Mouse (Mus musculus) limb, embryonic 14.5 days (tissue): ENCODE results near the gene Sec24a. TPM values are rescaled to one million over a fixed set of nuclear protein-coding genes. Genes with fewer than 3 reads are reported as not detected.
A peak's percentile ranks its signal among the peaks of the same experiment; 100 is the strongest.
"Not testable (repeated sequence)": the region's sequence is repeated elsewhere in the genome, so short reads cannot be mapped to it uniquely, and the experiment has no call there.

Source experiments
- ATAC-seq: fragments of 200-750 bp; cut with Nextera tagmentation; 2 replicates; pipeline ENCODE4 v1.8.0; 2017; ENCODE audit warnings: low read depth, moderate number of reproducible peaks, moderate TSS enrichment; ENCODE audit not compliant: low FRiP score
- DNase-seq: peaks from one replicate; pipeline ENCODE4 v3.0.0-alpha.2; 2015; ENCODE audit warnings: low spot score
- H3K27ac ChIP-seq: fragments of 300-500 bp; sonication (generic); replicated peaks from 2 replicates; pipeline ENCODE4 v1.5.1; 2014; ENCODE audit warnings: low read depth, mild to moderate bottlenecking, low read length, moderate library complexity, mixed read lengths
- H3K27me3 ChIP-seq: fragments of 300-500 bp; sonication (generic); 2 replicates; pipeline ENCODE4 v1.6.1; 2014; ENCODE audit warnings: low read length, mixed read lengths; ENCODE audit not compliant: control insufficient read depth, insufficient read depth
- H3K36me3 ChIP-seq: fragments of 300-500 bp; sonication (generic); 2 replicates; pipeline ENCODE4 v1.6.1; 2014; ENCODE audit warnings: mild to moderate bottlenecking, low read length, moderate library complexity, mixed read lengths; ENCODE audit not compliant: control insufficient read depth, insufficient read depth
- H3K4me1 ChIP-seq: fragments of 300-500 bp; sonication (generic); 2 replicates; pipeline ENCODE4 v1.6.1; 2014; ENCODE audit warnings: antibody characterized with exemption, low read length, mixed read lengths; ENCODE audit not compliant: control insufficient read depth, insufficient read depth
- H3K4me2 ChIP-seq: fragments of 300-500 bp; sonication (generic); replicated peaks from 2 replicates; pipeline ENCODE4 v1.6.1; 2014; ENCODE audit warnings: low read depth, mild to moderate bottlenecking, low read length, moderate library complexity; ENCODE audit not compliant: severe bottlenecking
- H3K4me3 ChIP-seq: fragments of 300-500 bp; sonication (generic); replicated peaks from 2 replicates; pipeline ENCODE4 v1.5.1; 2014; ENCODE audit warnings: low read length
- H3K9ac ChIP-seq: fragments of 300-500 bp; sonication (generic); 2 replicates; pipeline ENCODE4 v1.6.1; 2014; ENCODE audit warnings: mild to moderate bottlenecking, low read depth, low read length, moderate library complexity; ENCODE audit not compliant: severe bottlenecking
- H3K9me3 ChIP-seq: fragments of 300-500 bp; sonication (generic); 2 replicates; pipeline ENCODE4 v1.6.1; 2016; ENCODE audit warnings: low read length; ENCODE audit not compliant: control insufficient read depth
- POLR2A ChIP-seq: fragments of 200-500 bp; IDR thresholded peaks from 2 replicates; pipeline ENCODE4 v1.8.0; 2012; ENCODE audit warnings: inconsistent platforms, mild to moderate bottlenecking, moderate library complexity, borderline replicate concordance; ENCODE audit not compliant: insufficient read depth, insufficient read length; ENCODE audit errors: extremely low read depth
- WGBS: fragments of 180-500 bp; shearing (Covaris S2); extraction: QIAGEN DNeasy Blood & Tissue Kit; methylation state at CpG from one replicate; pipeline ENCODE4 v1.1.7; 2014; 5-methylcytosine and 5-hydroxymethylcytosine counted together
- polyA plus RNA-seq, 2 experiments: library from polyadenylated mRNA; depleted of rRNA in 1 of 2; stranded (reverse) in 1 of 2; unstranded in 1 of 2; fragments of >200 nt; fragmentation: Nextera tagmentation in 1 of 2; extraction: Ambion mirVana in 1 of 2; gene quantifications; 2 replicates each; pipeline versions ENCODE4 v1.2.1 to v1.2.3; 2012 to 2014

Gene Sec24a
- polyA plus RNA-seq, 2 experiments = 15.2 to 18.0 TPM

- 90% methylated on average over 2 of the region's 2 CpGs for WGBS
Measured at GRCm38 (mm10) chr11:51759251-51759650, 4.2 kb downstream of the Sec24a start.

DNA sequence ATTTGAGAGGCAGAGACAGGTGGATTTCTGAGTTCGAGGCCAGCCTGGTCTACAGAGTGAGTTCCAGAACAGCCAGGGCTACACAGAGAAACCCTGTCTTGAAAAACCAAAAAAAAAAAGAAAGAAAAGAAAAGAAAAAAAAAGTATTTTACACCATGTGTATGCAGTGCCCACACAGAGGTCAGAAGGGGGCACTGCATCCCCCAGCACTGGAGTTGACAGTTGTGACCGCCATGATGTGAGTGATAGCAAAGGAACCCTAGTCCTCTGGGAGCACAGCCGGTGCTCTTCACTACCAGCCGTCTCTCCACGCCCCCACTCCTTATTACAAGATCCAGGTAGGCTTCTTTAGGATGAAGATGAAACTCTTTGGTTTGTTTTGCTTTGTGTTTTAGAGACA, 5.2 kb downstream of the Sec24a start:
- not testable (repeated sequence) for DNase-seq, H3K27me3 ChIP-seq, H3K9me3 ChIP-seq, H3K9ac ChIP-seq, H3K27ac ChIP-seq, H3K36me3 ChIP-seq, H3K4me2 ChIP-seq, ATAC-seq, H3K4me3 ChIP-seq
- peaks cover 12% of the 10 kb centered on the region for H3K4me1 ChIP-seq
- 92% methylated on average over 5 of the region's 5 CpGs for WGBS

More at GRCm38 (mm10) chr11:51759251-51759650, 4.2 kb downstream of the Sec24a start:
- H3K27me3 ChIP-seq = no peaks in the 10 kb centered on the region
- no peak overlapping the region for H3K27ac ChIP-seq
- H3K4me1 ChIP-seq = peaks cover 12% of the 10 kb centered on the region
- ATAC-seq (no peak), DNase-seq (no peak)
- H3K4me3 ChIP-seq = no peak overlapping the region
- H3K4me2 ChIP-seq = no peak overlapping the region
- no peak for TF ChIP-seq POLR2A
- H3K9me3 ChIP-seq = no peaks in the 10 kb centered on the region
- H3K9ac ChIP-seq = no peak overlapping the region
- no peaks in the 10 kb centered on the region for H3K36me3 ChIP-seq

- no peak for ATAC-seq
- no peaks in the 10 kb centered on the region; the same call in 1 of the 2 replicates for H3K36me3 ChIP-seq
- WGBS = 93% methylated on average over 5 of the region's 5 CpGs
- no peak overlapping the region for H3K4me3 ChIP-seq
- H3K9ac ChIP-seq = no peak overlapping the region
- no peak overlapping the region for H3K27ac ChIP-seq
- no peaks in the 10 kb centered on the region for H3K27me3 ChIP-seq
- H3K9me3 ChIP-seq = no peaks in the 10 kb centered on the region
- no peak for DNase-seq
- no peak for TF ChIP-seq POLR2A
- H3K4me1 ChIP-seq = peaks cover 9% of the 10 kb centered on the region
- H3K4me2 ChIP-seq = no peak overlapping the region
Measured at GRCm38 (mm10) chr11:51757625-51758024, 5.8 kb downstream of the Sec24a start.

DNA sequence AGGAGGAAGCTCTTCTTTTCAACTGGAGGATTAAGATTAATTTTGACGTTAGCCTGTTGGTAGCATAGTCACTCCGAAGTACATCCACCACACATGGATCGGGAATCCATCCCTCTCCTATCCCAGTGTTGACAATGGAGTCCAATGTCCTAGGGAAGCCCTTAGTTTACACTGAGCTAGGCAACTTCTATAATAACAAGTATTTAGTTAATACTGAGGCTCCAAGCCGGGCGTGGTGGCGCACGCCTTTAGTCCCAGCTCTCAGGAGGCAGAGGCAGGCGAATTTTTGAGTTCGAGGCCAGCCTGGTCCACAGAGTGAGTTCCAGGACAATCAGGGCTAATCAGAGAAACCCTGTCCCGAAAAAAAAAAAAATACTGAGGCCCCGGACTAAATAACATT, 6.4 kb downstream of the Sec24a start:
- no peak for TF ChIP-seq POLR2A
- H3K4me2 ChIP-seq = peak overlapping the region; percentile 81
- no peaks in the 10 kb centered on the region for H3K27me3 ChIP-seq
- no peaks in the 10 kb centered on the region for H3K9me3 ChIP-seq
- H3K4me3 ChIP-seq = peak overlapping the region; percentile 99
- no peaks in the 10 kb centered on the region; the same call in 1 of the 2 replicates for H3K36me3 ChIP-seq
- ATAC-seq = no peak
- DNase-seq = no peak
- peaks cover 9% of the 10 kb centered on the region for H3K4me1 ChIP-seq
- WGBS = 74% methylated on average over 11 of the region's 11 CpGs
- H3K9ac ChIP-seq = peak overlapping the region; percentile 93
- H3K27ac ChIP-seq = peak overlapping the region; percentile 63; the same call in 1 of the 2 replicates

- 0% methylated on average over 32 of the region's 41 CpGs for WGBS
Measured at GRCm38 (mm10) chr11:51756352-51756771, 7.1 kb downstream of the Sec24a start.

More at GRCm38 (mm10) chr11:51756352-51756771, 7.1 kb downstream of the Sec24a start:
- peak overlapping the region; percentile 81 for H3K4me2 ChIP-seq
- peak overlapping the region; percentile 93 for H3K9ac ChIP-seq
- ATAC-seq (peak; percentile 96), DNase-seq (peak; percentile 86)
- no peaks in the 10 kb centered on the region for H3K9me3 ChIP-seq
- peaks cover 9% of the 10 kb centered on the region for H3K4me1 ChIP-seq
- H3K4me3 ChIP-seq = peak overlapping the region; percentile 99
- peak overlapping the region; percentile 63 for H3K27ac ChIP-seq
- no peak for TF ChIP-seq POLR2A
- H3K36me3 ChIP-seq = no peaks in the 10 kb centered on the region; the same call in 1 of the 2 replicates
- H3K27me3 ChIP-seq = no peaks in the 10 kb centered on the region
